Mouse (Mus musculus) spleen, postnatal 0 days (tissue): ENCODE results near the gene Gypa. TPM values are rescaled to one million over a fixed set of nuclear protein-coding genes. Genes with fewer than 3 reads are reported as not detected.

Experiments
- polyA plus RNA-seq: library from polyadenylated mRNA; unstranded; fragments of >200 nt; fragmentation: Nextera tagmentation; extraction: Ambion mirVana; gene quantifications from 2 replicates; pipeline ENCODE4 v1.2.1, GENCODE M21; 2015

The Gypa gene
- 473 and 558 TPM in 2 replicates for polyA plus RNA-seq

DNA sequence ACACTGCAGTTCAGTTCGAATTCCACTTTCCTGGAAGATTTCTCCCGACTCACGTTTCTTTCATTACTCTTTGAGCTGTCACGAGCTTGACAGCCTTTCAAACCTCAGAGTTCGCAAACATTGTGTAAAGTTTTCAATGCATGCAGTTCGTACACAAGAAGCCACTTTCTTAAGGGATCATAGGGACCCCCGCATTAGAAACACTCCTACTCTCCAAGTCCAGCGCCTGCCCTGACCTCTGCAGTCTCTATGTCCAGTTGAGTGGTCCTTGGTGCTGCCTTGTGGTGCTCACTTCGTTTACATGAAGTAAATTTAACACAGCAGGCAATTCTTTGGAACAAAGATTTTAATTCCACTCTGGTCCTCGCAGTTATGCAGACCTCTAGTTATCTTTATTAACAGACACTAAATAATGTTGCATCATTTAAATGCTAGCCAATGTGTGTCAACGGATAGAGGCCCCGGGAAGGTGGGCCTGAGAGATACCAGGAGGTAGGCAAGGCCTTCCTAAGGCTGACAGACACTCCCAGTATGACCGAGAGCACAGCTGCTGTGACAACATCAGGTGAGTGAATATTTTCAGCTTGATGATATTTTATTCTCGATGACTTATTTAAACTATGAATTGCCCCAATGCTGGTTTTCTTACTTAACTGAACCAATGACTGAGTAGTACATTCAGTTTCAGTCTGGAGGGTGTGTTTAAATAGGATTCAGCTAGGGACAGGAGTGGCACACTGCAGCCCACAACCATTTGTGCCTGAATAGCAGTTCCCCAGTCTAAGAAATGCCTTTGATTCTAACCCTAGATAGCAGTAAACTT lies at the start of gene Gypa:
Gene Gypa (plus strand): TSS at position 259 of the 823 bp plus-strand sequence.

Other genes with a start within 250 kb of the Gypa start
- 0.04 and 0.05 TPM in 2 replicates for gene Frem3, start 117.3 kb downstream of the Gypa start, polyA plus RNA-seq
- 57.5 and 59.0 TPM in 2 replicates for gene Smarca5, start 245.7 kb downstream of the Gypa start, polyA plus RNA-seq